Mouse (Mus musculus) ES-E14 (cell line): Measurements from ENCODE around the gene Iqsec1. TPM values are rescaled to one million over a fixed set of nuclear protein-coding genes. Genes with fewer than 3 reads are reported as not detected.
A peak's percentile ranks its signal among the peaks of the same experiment; 100 is the strongest.
"Not testable (repeated sequence)": the region's sequence is repeated elsewhere in the genome, so short reads cannot be mapped to it uniquely, and the experiment has no call there.

Experiments
- DNase-seq: peaks from one replicate; pipeline ENCODE4 v3.0.0-alpha.2; 2013; ENCODE audit warnings: low read depth, low spot score
- H3K27ac ChIP-seq: 2 replicates; pipeline ENCODE4 v1.5.1; 2012; ENCODE audit warnings: low read depth, mild to moderate bottlenecking, low read length, moderate library complexity, mixed read lengths; ENCODE audit not compliant: poor library complexity, insufficient read depth, severe bottlenecking
- H3K36me3 ChIP-seq: 2 replicates; pipeline ENCODE4 v1.6.1; 2012; ENCODE audit warnings: mild to moderate bottlenecking, low read length, moderate library complexity, mixed read lengths; ENCODE audit not compliant: control insufficient read depth, poor library complexity, insufficient read depth, severe bottlenecking
- H3K4me1 ChIP-seq, 2 experiments: fragments of 150-350 bp in 1 of 2; sonication (generic) in 1 of 2; 2 replicates each; pipeline ENCODE4 v1.6.1; 2012; ENCODE audit warnings: low read length in 2 of 2, mild to moderate bottlenecking in 1 of 2, mixed read lengths in 1 of 2; ENCODE audit not compliant: control insufficient read depth in 2 of 2, insufficient read depth in 2 of 2, poor library complexity in 1 of 2
- H3K4me3 ChIP-seq, 2 experiments: fragments of 150-350 bp in 1 of 2; sonication (generic) in 1 of 2; 2 replicates each; pipeline ENCODE4 v1.5.1; 2012; ENCODE audit warnings: low read length in 2 of 2, low read depth in 1 of 2, mild to moderate bottlenecking in 1 of 2, mixed read lengths in 1 of 2; ENCODE audit not compliant: insufficient read depth in 1 of 2, poor library complexity in 1 of 2, severe bottlenecking in 1 of 2
- H3K9ac ChIP-seq: 2 replicates; pipeline ENCODE4 v1.6.1; 2012; ENCODE audit warnings: low read depth, mild to moderate bottlenecking, low read length, mixed read lengths; ENCODE audit not compliant: poor library complexity, insufficient read depth, severe bottlenecking
- H3K9me3 ChIP-seq: fragments of 150-350 bp; sonication (generic); 2 replicates; pipeline ENCODE4 v1.6.1; 2012; ENCODE audit warnings: low read depth, mild to moderate bottlenecking, low read length; ENCODE audit not compliant: control insufficient read depth, insufficient read depth
- CHD2 ChIP-seq: IDR thresholded peaks from 2 replicates; pipeline ENCODE4 v1.6.1; 2014; ENCODE audit warnings: mild to moderate bottlenecking, low read depth, low read length, inconsistent platforms
- HCFC1 ChIP-seq: IDR thresholded peaks from 2 replicates; pipeline ENCODE4 v1.6.1; 2012; ENCODE audit warnings: low read length, inconsistent platforms, borderline replicate concordance; ENCODE audit not compliant: insufficient read depth
- MAFK ChIP-seq: IDR thresholded peaks from 2 replicates; pipeline ENCODE4 v1.6.1; 2014; ENCODE audit warnings: mild to moderate bottlenecking, low read depth, low read length, inconsistent platforms; ENCODE audit not compliant: insufficient read depth
- ZC3H11A ChIP-seq: IDR thresholded peaks from 2 replicates; pipeline ENCODE4 v1.6.1; 2012; ENCODE audit warnings: low read depth, mild to moderate bottlenecking, inconsistent platforms, low read length, borderline replicate concordance
- ZNF384 ChIP-seq: IDR thresholded peaks from 2 replicates; pipeline ENCODE4 v1.6.1; 2012; ENCODE audit warnings: low read depth, low read length, inconsistent platforms
- in situ Hi-C, 2 experiments: fragments of 600-800 bp; cut with MboI; formaldehyde crosslinking; loops; one replicate each; pipeline ENCODE4 v1.15.1; 2025; ENCODE audit warnings: low sequenced_read_pairs in 2 of 2, inconsistent platforms in 1 of 2; ENCODE audit not compliant: unreplicated experiment in 2 of 2
- total RNA-seq: library from RNA; depleted of rRNA; stranded (reverse); fragments of 300-350 nt; gene quantifications from 2 replicates; pipeline ENCODE4 v1.2.3, GENCODE M21; 2012

Iqsec1 gene
- total RNA-seq, 1 experiment, result 18.8 TPM

GRCm38 (mm10) chr6:90643057-90643456 is 345.4 kb downstream of the Iqsec1 start:
- Histone ChIP-seq H3K9ac (no peak overlapping the region), H3K4me1 (no peaks in the 10 kb centered on the region), H3K27ac (no peak overlapping the region), H3K36me3 (no peaks in the 10 kb centered on the region), H3K9me3 (no peaks in the 10 kb centered on the region), H3K4me3 (no peak overlapping the region)
- no peak for TF ChIP-seq ZC3H11A
- TF ChIP-seq ZNF384, result no peak
- TF ChIP-seq HCFC1, result no peak
- TF ChIP-seq MAFK, result no peak
- no peak for TF ChIP-seq CHD2
- in situ Hi-C loops, result no loop called here
- no peak for DNase-seq

GRCm38 (mm10) chr6:90635611-90636010 is 352.9 kb downstream of the Iqsec1 start:
- Histone ChIP-seq H3K27ac (no peak overlapping the region), H3K4me3 (no peak overlapping the region), H3K9ac (no peak overlapping the region), H3K36me3 (no peaks in the 10 kb centered on the region), H3K9me3 (no peaks in the 10 kb centered on the region), H3K4me1 (peaks cover 1 to 16% of the 10 kb centered on the region in 2 experiments)
- in situ Hi-C loops, result no loop called here
- DNase-seq, result peak; percentile 12
- TF ChIP-seq ZC3H11A, result no peak

- DNase-seq, result peak; percentile 40
- Histone ChIP-seq H3K36me3 (no peaks in the 10 kb centered on the region), H3K27ac (no peak overlapping the region), H3K9ac (no peak overlapping the region), H3K4me3 (no peak overlapping the region), H3K4me1 (peaks cover 1 to 16% of the 10 kb centered on the region in 2 experiments), H3K9me3 (no peaks in the 10 kb centered on the region)
- in situ Hi-C loops, result no loop called here
- TF ChIP-seq ZC3H11A (no peak), CHD2 (no peak), MAFK (no peak), ZNF384 (no peak), HCFC1 (no peak)
Observed at GRCm38 (mm10) chr6:90635081-90635480, 353.4 kb downstream of the Iqsec1 start.

DNA sequence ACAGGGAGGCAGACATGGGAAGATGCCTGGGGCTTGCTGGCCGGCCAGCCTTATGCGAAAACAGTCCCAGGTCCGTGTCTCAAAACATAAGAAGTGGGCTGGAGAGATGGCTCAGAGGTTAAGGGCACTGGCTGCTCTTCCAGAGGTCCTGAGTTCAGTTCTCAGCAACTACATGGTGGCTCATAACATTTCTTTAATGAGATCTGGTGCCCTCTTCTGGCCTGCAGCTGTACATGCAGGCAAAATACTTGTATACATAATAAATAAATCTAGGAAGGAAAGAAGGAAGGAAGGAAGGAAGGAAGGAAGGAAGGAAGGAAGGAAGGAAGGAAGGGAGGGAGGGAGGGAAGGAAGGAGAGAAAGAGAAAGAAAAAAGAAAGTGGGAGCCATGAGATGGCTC is 356.0 kb downstream of the Iqsec1 start:
- H3K36me3 ChIP-seq, in situ Hi-C loops, DNase-seq, H3K9ac ChIP-seq, H3K4me3 ChIP-seq, H3K27ac ChIP-seq, H3K9me3 ChIP-seq: not testable (repeated sequence)
- peaks cover 1 to 18% of the 10 kb centered on the region in 2 experiments for H3K4me1 ChIP-seq

GRCm38 (mm10) chr6:90630427-90630826 is 358.1 kb downstream of the Iqsec1 start:
- TF ChIP-seq ZC3H11A, result no peak
- TF ChIP-seq CHD2, result no peak
- TF ChIP-seq MAFK, result no peak
- no peak for TF ChIP-seq HCFC1
- no peak for TF ChIP-seq ZNF384
- Histone ChIP-seq H3K4me1 (peaks cover 0 to 12% of the 10 kb centered on the region in 2 experiments; a peak in 3 of 4 replicates), H3K9me3 (no peaks in the 10 kb centered on the region), H3K4me3 (no peak overlapping the region), H3K9ac (no peak overlapping the region), H3K36me3 (no peaks in the 10 kb centered on the region), H3K27ac (no peak overlapping the region)
- in situ Hi-C loops, result no loop called here
- DNase-seq, result no peak
